Mouse (Mus musculus) olfactory bulb, adult 2 months (tissue): ENCODE data around the gene Pcnx4.

Experiments
- CTCF ChIP-seq: fragments of 200-500 bp; IDR thresholded peaks from 2 replicates; pipeline ENCODE4 v1.5.1; 2012; ENCODE audit warnings: low read depth, mild to moderate bottlenecking, low read length, moderate library complexity; ENCODE audit not compliant: insufficient read depth
- POLR2A ChIP-seq: fragments of 200-500 bp; IDR thresholded peaks from 2 replicates; pipeline ENCODE4 v1.6.1; 2012; ENCODE audit warnings: mild to moderate bottlenecking, low read depth, low read length, moderate library complexity; ENCODE audit not compliant: insufficient read depth

DNA sequence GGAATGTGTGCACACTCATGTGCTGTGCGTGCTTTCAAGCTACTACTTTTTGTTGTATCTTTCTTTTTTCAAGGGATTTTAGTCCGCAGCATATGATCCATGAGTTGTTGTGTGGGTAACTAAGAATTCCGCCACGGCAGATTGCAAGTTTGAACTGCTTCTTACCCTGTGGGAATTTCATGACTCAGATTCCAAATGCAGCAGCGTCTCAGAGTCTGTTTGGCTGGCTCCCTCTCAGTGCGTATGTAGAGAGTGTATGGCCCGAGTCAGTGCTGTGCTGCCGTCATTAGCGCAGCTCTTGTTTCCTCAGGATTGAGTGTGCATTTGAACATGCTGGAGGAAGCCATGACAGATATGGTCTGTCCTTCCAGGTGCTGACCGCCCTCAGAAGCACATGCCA, 2.4 kb downstream of the Pcnx4 start:
- TF ChIP-seq CTCF (no peak), POLR2A (no peak)
